Mouse (Mus musculus) cortical plate, adult 2 months (tissue): ENCODE measurements around the gene Hk1.

ENCODE experiments used
- CTCF ChIP-seq: fragments of 200-500 bp; IDR thresholded peaks from 2 replicates; pipeline ENCODE4 v1.5.1; 2011; ENCODE audit warnings: mild to moderate bottlenecking, control low read depth, low read length; ENCODE audit not compliant: insufficient read depth; ENCODE audit errors: extremely low read depth
- POLR2A ChIP-seq: fragments of 200-500 bp; IDR thresholded peaks from 2 replicates; pipeline ENCODE4 v1.6.1; 2011; ENCODE audit warnings: mild to moderate bottlenecking, low read length, control low read depth; ENCODE audit not compliant: insufficient read depth; ENCODE audit errors: extremely low read depth

DNA sequence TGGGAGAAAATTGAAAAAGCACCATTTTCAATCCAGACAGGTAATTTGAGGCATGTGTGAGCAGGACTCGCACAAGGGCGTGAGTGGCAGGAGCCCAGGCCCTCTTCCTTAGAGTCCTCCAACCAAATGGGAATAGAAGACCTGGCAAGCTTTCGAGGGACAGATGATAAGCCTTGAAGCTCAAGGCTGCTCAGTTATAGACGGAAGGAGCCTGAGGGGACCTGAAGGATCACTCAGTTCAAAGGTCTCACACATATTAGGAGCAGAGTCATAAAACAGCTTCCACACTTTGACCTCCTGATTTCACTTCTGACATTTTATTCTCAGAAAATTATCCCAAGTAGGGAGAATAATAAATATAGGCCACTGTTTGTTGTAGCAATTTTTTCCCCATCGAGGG, 39.7 kb upstream of the Hk1 start:
- TF ChIP-seq CTCF (no peak), POLR2A (no peak)
